Comparison of ENCODE assay signal across 8 mouse cellular contexts in the genomic region with DNA sequence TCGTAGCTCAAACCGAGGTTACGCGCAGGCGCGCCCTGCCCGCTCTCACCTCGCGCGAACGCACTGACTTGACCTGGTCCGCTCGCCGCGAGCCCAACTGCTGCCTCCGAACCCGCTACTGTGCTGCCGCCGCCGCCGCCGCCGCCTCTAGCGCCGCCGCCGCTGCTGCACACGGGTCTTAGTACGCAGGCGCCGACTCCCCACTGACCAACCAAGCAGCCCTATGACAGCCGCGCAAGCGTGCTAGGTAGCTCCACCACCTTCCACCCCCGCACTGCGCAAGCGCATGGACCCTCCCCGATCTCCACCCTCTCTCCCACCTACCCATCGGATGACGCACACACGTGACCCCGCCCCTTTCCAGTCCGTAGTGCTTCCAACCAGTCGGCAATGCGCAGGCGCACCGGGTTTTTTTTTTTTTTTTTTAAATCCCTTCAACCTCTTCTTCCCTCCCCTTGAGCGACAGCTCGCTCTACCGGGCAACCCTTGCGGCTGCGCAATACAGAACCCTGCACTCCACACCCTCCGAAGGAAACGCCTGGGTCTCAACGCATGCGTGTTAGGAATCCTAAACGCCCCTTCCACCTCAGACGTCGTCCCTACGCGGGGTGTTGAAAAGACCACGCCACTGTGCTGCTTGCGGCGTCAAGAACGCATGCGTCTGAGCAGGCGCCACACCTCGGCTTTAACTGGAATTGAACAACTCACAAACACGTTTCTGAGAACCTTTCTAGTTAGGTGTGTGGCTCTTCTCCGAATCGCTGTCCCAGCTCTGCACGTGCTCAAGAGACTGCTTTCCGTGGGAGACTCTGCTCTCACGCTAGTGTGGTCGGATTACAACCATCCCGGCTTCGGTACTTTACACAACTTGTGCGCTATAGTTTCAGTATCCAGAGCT. TPM values are rescaled to one million over a fixed set of nuclear protein-coding genes. Genes with fewer than 3 reads are reported as not detected.
DNase-seq lines count a peak whose midpoint lies in the region; ATAC-seq and TF ChIP-seq lines count a peak whose summit lies in the region.

Gene Eif5a (minus strand): TSS at position 845 of the 898 bp plus-strand sequence.

- peak within 1 kb of the TSS; percentile 68 for H3K4me2 ChIP-seq in embryonic facial prominence, embryonic 13.5 days
- H3K4me2 ChIP-seq in limb, embryonic 12.5 days: peak within 1 kb of the TSS; percentile 87
- H3K4me2 ChIP-seq in midbrain, embryonic 15.5 days: peak within 1 kb of the TSS; percentile 81

- no peaks in the 10 kb centered on the region for H3K9me3 ChIP-seq in embryonic facial prominence, embryonic 13.5 days
- H3K9me3 ChIP-seq in limb, embryonic 12.5 days: no peaks in the 10 kb centered on the region
- no peaks in the 10 kb centered on the region for H3K9me3 ChIP-seq in midbrain, embryonic 15.5 days

- peaks cover 26% of the 10 kb centered on the region for H3K4me1 ChIP-seq in embryonic facial prominence, embryonic 13.5 days
- H3K4me1 ChIP-seq in kidney, adult 2 months (ENCODE audit: control insufficient read depth, insufficient read depth, low read length): peaks cover 6% of the 10 kb centered on the region; the same call in 1 of the 2 replicates
- peaks cover 28% of the 10 kb centered on the region for H3K4me1 ChIP-seq in limb, embryonic 12.5 days (replicated peaks)
- H3K4me1 ChIP-seq in midbrain, embryonic 15.5 days: peaks cover 30% of the 10 kb centered on the region
- H3K4me1 ChIP-seq in spleen, adult 2 months (ENCODE audit: control insufficient read depth, insufficient read depth, insufficient read length): peaks cover 7% of the 10 kb centered on the region; the same call in 1 of the 2 replicates

- peak; percentile 100 for DNase-seq in 3134 (ENCODE audit: extremely low read depth, insufficient read length, low spot score)
- peak; percentile 100 for DNase-seq in adrenal gland, postnatal 36 days
- peak; percentile 100 for DNase-seq in heart, adult 18-20 months
- peak; percentile 100 for DNase-seq in kidney, adult 2 months
- DNase-seq in spleen, adult 2 months (ENCODE audit: low read depth in 1 of 2, low spot score in 2 of 2): peak; percentile 100

- peak within 1 kb of the TSS; percentile 97 for H3K9ac ChIP-seq in embryonic facial prominence, embryonic 13.5 days
- H3K9ac ChIP-seq in limb, embryonic 12.5 days (replicated peaks): peak within 1 kb of the TSS; percentile 95
- H3K9ac ChIP-seq in midbrain, embryonic 15.5 days: peak within 1 kb of the TSS; percentile 89

- ATAC-seq in embryonic facial prominence, embryonic 13.5 days (ENCODE audit: insufficient number of reproducible peaks, insufficient read depth, low FRiP score, low TSS enrichment, low read depth): peak; percentile 96
- ATAC-seq in limb, embryonic 12.5 days (ENCODE audit: insufficient number of reproducible peaks, insufficient read depth, low FRiP score, low TSS enrichment, low read depth): peak; percentile 96
- ATAC-seq in midbrain, embryonic 15.5 days (replicated peaks): peak; percentile 98

- peak within 1 kb of the TSS; percentile 99 for H3K27ac ChIP-seq in embryonic facial prominence, embryonic 13.5 days
- peak within 1 kb of the TSS; percentile 93 for H3K27ac ChIP-seq in kidney, adult 2 months (ENCODE audit: insufficient read depth, low read depth, low read length)
- peak within 1 kb of the TSS; percentile 98 for H3K27ac ChIP-seq in limb, embryonic 12.5 days
- H3K27ac ChIP-seq in midbrain, embryonic 15.5 days: peak within 1 kb of the TSS; percentile 90
- H3K27ac ChIP-seq in spleen, adult 2 months (ENCODE audit: insufficient read depth, low read length): peak within 1 kb of the TSS; percentile 98

- peak within 1 kb of the TSS; percentile 92 for H3K4me3 ChIP-seq in embryonic facial prominence, embryonic 13.5 days
- H3K4me3 ChIP-seq in kidney, adult 2 months (ENCODE audit: insufficient read depth, low read depth, low read length): peak within 1 kb of the TSS; percentile 84
- H3K4me3 ChIP-seq in limb, embryonic 12.5 days (replicated peaks): peak within 1 kb of the TSS; percentile 98
- peak within 1 kb of the TSS; percentile 83 for H3K4me3 ChIP-seq in midbrain, embryonic 15.5 days
- H3K4me3 ChIP-seq in spleen, adult 2 months (ENCODE audit: extremely low read depth, insufficient read depth, insufficient read length): peak within 1 kb of the TSS; percentile 96

- TF ChIP-seq CTCF in kidney, adult 2 months (conservative IDR thresholded peaks at IDR 0.05; ENCODE audit: insufficient read depth, insufficient read length, low read depth, low read length): peak; percentile 63
- peak; percentile 40; the same call in 1 of the 2 replicates for TF ChIP-seq CTCF in spleen, adult 2 months (IDR thresholded peaks at IDR 0.05; ENCODE audit: extremely low read depth, insufficient read depth, insufficient read length, insufficient replicate concordance)

- TF ChIP-seq POLR2A in kidney, adult 2 months (IDR thresholded peaks at IDR 0.05; ENCODE audit: low read depth, low read length): peak; percentile 91
- TF ChIP-seq POLR2A in spleen, adult 2 months (IDR thresholded peaks at IDR 0.05; ENCODE audit: low read depth, low read length): peak; percentile 80

- H3K27me3 ChIP-seq in embryonic facial prominence, embryonic 13.5 days: no peaks in the 10 kb centered on the region
- no peaks in the 10 kb centered on the region for H3K27me3 ChIP-seq in kidney, adult 2 months (replicated peaks; ENCODE audit: control insufficient read depth, insufficient read depth, low read length)
- no peaks in the 10 kb centered on the region for H3K27me3 ChIP-seq in limb, embryonic 12.5 days
- H3K27me3 ChIP-seq in midbrain, embryonic 15.5 days (replicated peaks): no peaks in the 10 kb centered on the region
- H3K27me3 ChIP-seq in spleen, adult 2 months (ENCODE audit: control insufficient read depth, insufficient read depth, low read length): no peaks in the 10 kb centered on the region

- WGBS in embryonic facial prominence, embryonic 13.5 days: under 1% methylated on average over 78 of the region's 78 CpGs
- WGBS in kidney, adult 2 months: under 1% methylated on average over 78 of the region's 78 CpGs
- WGBS in limb, embryonic 12.5 days: under 1% methylated on average over 78 of the region's 78 CpGs
- under 1% methylated on average over 78 of the region's 78 CpGs for WGBS in midbrain, embryonic 15.5 days
- whole genome bisulfite sequencing in spleen, adult 2 months: under 1% methylated on average over 78 of the region's 78 CpGs

- H3K36me3 ChIP-seq in embryonic facial prominence, embryonic 13.5 days: peaks cover 27% of the 10 kb centered on the region
- H3K36me3 ChIP-seq in kidney, adult 2 months (ENCODE audit: control insufficient read depth, insufficient read depth, low read length): peaks cover 5% of the 10 kb centered on the region; the same call in 1 of the 2 replicates
- H3K36me3 ChIP-seq in limb, embryonic 12.5 days: peaks cover 31% of the 10 kb centered on the region
- H3K36me3 ChIP-seq in midbrain, embryonic 15.5 days (replicated peaks): peaks cover 23% of the 10 kb centered on the region; the same call in 1 of the 2 replicates
- peaks cover 19% of the 10 kb centered on the region for H3K36me3 ChIP-seq in spleen, adult 2 months (ENCODE audit: control insufficient read depth, insufficient read depth, low read length)

RNA-seq across cellular contexts. Expression of gene Eif5a, which starts in this region (rescaled TPM):
- 100 to 1,000 TPM; 619 to 640 TPM for total RNA-seq in adrenal gland, postnatal 36 days (2021)
- 1,558 and 1,689 TPM in 2 replicates for polyA plus RNA-seq in embryonic facial prominence, embryonic 13.5 days (2015; fragmentation: Nextera tagmentation; extraction: Ambion mirVana)
- 100 to 1,000 TPM; 415 to 425 TPM for total RNA-seq in heart, adult 18-20 months (2021)
- polyA plus RNA-seq in kidney, adult 2 months (2012; rRNA removed): 465 and 575 TPM in 2 replicates
- 1,762 and 1,851 TPM in 2 replicates for polyA plus RNA-seq in limb, embryonic 12.5 days (2016; fragmentation: Nextera tagmentation; extraction: Ambion mirVana)
- polyA plus RNA-seq in midbrain, embryonic 15.5 days (2015; fragmentation: Nextera tagmentation; extraction: Ambion mirVana): 1,022 and 1,040 TPM in 2 replicates
- 219 and 257 TPM in 2 replicates for polyA plus RNA-seq in spleen, adult 2 months (2012; rRNA removed)

Comparison
In these comparisons a context has a peak if more than half of its experiments do, and no peak if none do; other contexts are left out.
1. Peak in every context shown above with its lines: DNase-seq, ATAC-seq, H3K4me3 ChIP-seq and H3K27ac ChIP-seq.